Mouse (Mus musculus) layer of hippocampus, adult 2 months (tissue): ENCODE measurements around the gene Xdh. TPM values are rescaled to one million over a fixed set of nuclear protein-coding genes. Genes with fewer than 3 reads are reported as not detected.

Experiments used
- DNase-seq, 2 experiments: peaks; one replicate each; pipeline ENCODE4 v3.0.0; 2022; ENCODE audit warnings: low spot score in 2 of 2
- H3K27ac ChIP-seq: fragments of 200-600 bp; 2 replicates; pipeline ENCODE4 v1.8.1; 2022
- H3K4me3 ChIP-seq: fragments of 200-600 bp; 2 replicates; pipeline ENCODE4 v1.8.1; 2022; ENCODE audit warnings: mild to moderate bottlenecking
- CTCF ChIP-seq: fragments of 200-600 bp; conservative IDR thresholded peaks from 2 replicates; pipeline ENCODE4 v1.8.1; 2022; ENCODE audit warnings: antibody characterized with exemption, mild to moderate bottlenecking, moderate library complexity
- total RNA-seq, 2 experiments: library from RNA; stranded (reverse); gene quantifications; 2 replicates each; pipeline ENCODE4 v1.2.3; 2021

Xdh gene
- total RNA-seq, 2 experiments from 2014 or later: 18.8 to 20.2 TPM

GRCm38 (mm10) chr17:73933616-73934015 lies 16.4 kb downstream of the Xdh start:
- Histone ChIP-seq H3K27ac (no peak overlapping the region), H3K4me3 (no peak overlapping the region)
- no peak for TF ChIP-seq CTCF
- no peak for DNase-seq

GRCm38 (mm10) chr17:73932497-73933059 lies 17.4 kb downstream of the Xdh start:
- no peak for TF ChIP-seq CTCF
- Histone ChIP-seq H3K4me3 (no peak overlapping the region), H3K27ac (no peak overlapping the region)
- no peak for DNase-seq

GRCm38 (mm10) chr17:73919520-73919919 lies 30.5 kb downstream of the Xdh start:
- Histone ChIP-seq H3K27ac (no peak overlapping the region), H3K4me3 (no peak overlapping the region)
- no peak for TF ChIP-seq CTCF
- DNase-seq: no peak

- TF ChIP-seq CTCF: no peak
- DNase-seq: no peak
- Histone ChIP-seq H3K27ac (no peak overlapping the region), H3K4me3 (no peak overlapping the region)
These were observed 31.0 kb downstream of the Xdh start for GRCm38 (mm10) chr17:73918944-73919381.

GRCm38 (mm10) chr17:73918138-73918537 lies 31.9 kb downstream of the Xdh start:
- TF ChIP-seq CTCF: no peak
- Histone ChIP-seq H3K27ac (no peak overlapping the region), H3K4me3 (no peak overlapping the region)
- no peak for DNase-seq

- Histone ChIP-seq H3K27ac (no peak overlapping the region), H3K4me3 (no peak overlapping the region)
- no peak for DNase-seq
- peak; percentile 44 for TF ChIP-seq CTCF
These were observed 32.3 kb downstream of the Xdh start for GRCm38 (mm10) chr17:73917713-73918112.

GRCm38 (mm10) chr17:73914730-73915129 lies 35.3 kb downstream of the Xdh start:
- Histone ChIP-seq H3K27ac (no peak overlapping the region), H3K4me3 (no peak overlapping the region)
- TF ChIP-seq CTCF: no peak
- DNase-seq: no peak

GRCm38 (mm10) chr17:73906076-73906475 lies 43.9 kb downstream of the Xdh start:
- H3K4me3 ChIP-seq: no peak overlapping the region
- TF ChIP-seq CTCF: no peak
- no peak for DNase-seq
- H3K27ac ChIP-seq: no peak overlapping the region

- no peak for DNase-seq
- no peak for TF ChIP-seq CTCF
These were observed 44.8 kb downstream of the Xdh start for GRCm38 (mm10) chr17:73905043-73905750.

GRCm38 (mm10) chr17:73903121-73903520 lies 46.9 kb downstream of the Xdh start:
- H3K27ac ChIP-seq: no peak overlapping the region
- no peak for TF ChIP-seq CTCF
- no peak overlapping the region for H3K4me3 ChIP-seq
- no peak for DNase-seq

More at GRCm38 (mm10) chr17:73905043-73905750, 44.8 kb downstream of the Xdh start:
- Histone ChIP-seq H3K27ac (no peak overlapping the region), H3K4me3 (no peak overlapping the region)

GRCm38 (mm10) chr17:73902234-73902636 lies 47.8 kb downstream of the Xdh start:
- TF ChIP-seq CTCF: no peak
- no peak for DNase-seq
- no peak overlapping the region for H3K27ac ChIP-seq
- no peak overlapping the region for H3K4me3 ChIP-seq

- no peak for TF ChIP-seq CTCF
- H3K27ac ChIP-seq: no peak overlapping the region
- H3K4me3 ChIP-seq: no peak overlapping the region
- no peak for DNase-seq
These were observed 55.6 kb downstream of the Xdh start for GRCm38 (mm10) chr17:73894399-73894798.

- no peak overlapping the region for H3K27ac ChIP-seq
- H3K4me3 ChIP-seq: no peak overlapping the region
- no peak for TF ChIP-seq CTCF
- DNase-seq: no peak
These were observed 56.2 kb downstream of the Xdh start for GRCm38 (mm10) chr17:73893822-73894221.

GRCm38 (mm10) chr17:73893207-73893606 lies 56.8 kb downstream of the Xdh start:
- Histone ChIP-seq H3K4me3 (no peak overlapping the region), H3K27ac (no peak overlapping the region)
- TF ChIP-seq CTCF: no peak
- no peak for DNase-seq

- DNase-seq: peak in 1 of 2 experiments; percentile 22
- no peak overlapping the region for H3K4me3 ChIP-seq
- H3K27ac ChIP-seq: no peak overlapping the region
- TF ChIP-seq CTCF: peak; percentile 72
These were observed 58.4 kb downstream of the Xdh start for GRCm38 (mm10) chr17:73891590-73891989.
